Mouse (Mus musculus) brain, adult 10 weeks (tissue): ENCODE data around the gene Stfa3. TPM values are rescaled to one million over a fixed set of nuclear protein-coding genes. Genes with fewer than 3 reads are reported as not detected.

Experiments
- polyA plus RNA-seq: library from polyadenylated mRNA; stranded (reverse); fragments of 350-450 nt; fragmentation: Illumina TruSeq; extraction: RNeasy Lipid Tissue Mini Kit (QIAGEN cat#74804); gene quantifications from one replicate; pipeline ENCODE4 v1.2.3, GENCODE M21; 2015; ENCODE audit warnings: low read depth, low replicate concordance

Stfa3 gene
- polyA plus RNA-seq, result not detected

GRCm38 (mm10) chr16:36455342-36455802, at the start of gene Stfa3:
Gene Stfa3, minus strand, starts transcription at chr16:36455392.

GRCm38 (mm10) chr16:36408357-36408756, 46.8 kb downstream of the Stfa3 start, which contains the start of gene Stfa2:
Gene Stfa2, minus strand, starts transcription at chr16:36408457.

Other genes with a start within 250 kb of the Stfa3 start
- not detected for gene Gm5416, start 245.0 kb downstream of the Stfa3 start, polyA plus RNA-seq
- gene 2010005H15Rik, start 233.9 kb downstream of the Stfa3 start, polyA plus RNA-seq, result not detected
- not detected for gene Stfa1, start 178.4 kb downstream of the Stfa3 start, polyA plus RNA-seq
- gene BC117090, start 121.1 kb downstream of the Stfa3 start, polyA plus RNA-seq, result not detected
- not detected for gene BC100530, start 87.6 kb downstream of the Stfa3 start, polyA plus RNA-seq
- not detected for gene Stfa2, start 46.9 kb downstream of the Stfa3 start, polyA plus RNA-seq
- gene Casr, start 106.7 kb upstream of the Stfa3 start, polyA plus RNA-seq, result 0.19 TPM
- 2.8 TPM for gene Cd86, start 210.7 kb upstream of the Stfa3 start, polyA plus RNA-seq
- gene Ildr1, start 238.6 kb upstream of the Stfa3 start, polyA plus RNA-seq, result 0.80 TPM